11 mouse cellular contexts compared by ENCODE assay signal in genomic region chr10:87448257-87448656, GRCm38 (mm10). TPM values are rescaled to one million over a fixed set of nuclear protein-coding genes. Genes with fewer than 3 reads are reported as not detected.
DNase-seq lines count a peak whose midpoint lies in the region; ATAC-seq lines count a peak whose summit lies in the region.
"Had no signal": no experiment of that assay in that cellular context is flagged by ENCODE, and none has a peak within 500 bp of the region (broad histone marks: within the 10 kb centered on the region; RNA-seq: fewer than 3 reads in every experiment).

No protein-coding gene starts in this region.

- 0 out of 2 replicates have a peak, but pooled peaks cover 3% of the 10 kb centered on the region for H3K27me3 ChIP-seq in embryonic facial prominence, embryonic 10.5 days (replicated peaks; ENCODE audit: low read depth, poor library complexity, severe bottlenecking)
- H3K27me3 ChIP-seq in forebrain, embryonic 11.5 days (ENCODE audit: control insufficient read depth, insufficient read depth, low read length), result no peaks in the 10 kb centered on the region
- H3K27me3 ChIP-seq in hindbrain, embryonic 14.5 days (ENCODE audit: control insufficient read depth, insufficient read depth, low read length), result no peaks in the 10 kb centered on the region
- H3K27me3 ChIP-seq in midbrain, embryonic 13.5 days, result no peaks in the 10 kb centered on the region
- H3K27me3 ChIP-seq: heart, embryonic 12.5 days; megakaryocyte, embryonic 14.5 days had no signal

- WGBS in embryonic facial prominence, embryonic 10.5 days, result 45% methylated on average over 5 of the region's 5 CpGs
- WGBS in forebrain, embryonic 11.5 days, result 20% methylated on average over 5 of the region's 5 CpGs
- 27% methylated on average over 5 of the region's 5 CpGs for WGBS in hindbrain, embryonic 14.5 days
- 14% methylated on average over 5 of the region's 5 CpGs for WGBS in midbrain, embryonic 13.5 days

- peak overlapping the region; percentile 75 for H3K27ac ChIP-seq in embryonic facial prominence, embryonic 10.5 days (replicated peaks)
- peak overlapping the region; percentile 79 for H3K27ac ChIP-seq in forebrain, embryonic 11.5 days (ENCODE audit: low read depth, low read length)
- peak overlapping the region; percentile 43; the same call in 1 of the 2 replicates for H3K27ac ChIP-seq in hindbrain, embryonic 14.5 days
- H3K27ac ChIP-seq in midbrain, embryonic 13.5 days, result peak overlapping the region; percentile 75

- ATAC-seq in forebrain, embryonic 11.5 days (replicated peaks; ENCODE audit: low FRiP score), result peak; percentile 13; the same call in 1 of the 2 replicates
- no peak for ATAC-seq in hindbrain, embryonic 14.5 days (ENCODE audit: low FRiP score)
- ATAC-seq in midbrain, embryonic 13.5 days, result no peak; the same call in 1 of the 2 replicates

- no peaks in the 10 kb centered on the region for H3K36me3 ChIP-seq in embryonic facial prominence, embryonic 10.5 days (replicated peaks)
- H3K36me3 ChIP-seq in forebrain, embryonic 11.5 days (ENCODE audit: control insufficient read depth, insufficient read depth, low read length), result no peaks in the 10 kb centered on the region
- H3K36me3 ChIP-seq in hindbrain, embryonic 14.5 days (replicated peaks; ENCODE audit: control insufficient read depth, insufficient read depth), result no peaks in the 10 kb centered on the region
- no peaks in the 10 kb centered on the region for H3K36me3 ChIP-seq in midbrain, embryonic 13.5 days
- H3K36me3 ChIP-seq: heart, embryonic 12.5 days had no signal

- peaks cover 24% of the 10 kb centered on the region for H3K4me1 ChIP-seq in embryonic facial prominence, embryonic 10.5 days
- peaks cover 11% of the 10 kb centered on the region for H3K4me1 ChIP-seq in forebrain, embryonic 11.5 days (replicated peaks; ENCODE audit: control insufficient read depth, insufficient read depth, low read length)
- peaks cover 12% of the 10 kb centered on the region for H3K4me1 ChIP-seq in hindbrain, embryonic 14.5 days (replicated peaks; ENCODE audit: control insufficient read depth, insufficient read depth, low read length)
- H3K4me1 ChIP-seq in midbrain, embryonic 13.5 days (replicated peaks), result peaks cover 35% of the 10 kb centered on the region
- H3K4me1 ChIP-seq: heart, embryonic 12.5 days; megakaryocyte, embryonic 14.5 days had no signal

- no peaks in the 10 kb centered on the region for H3K9me3 ChIP-seq in embryonic facial prominence, embryonic 10.5 days
- no peaks in the 10 kb centered on the region; the same call in 1 of the 2 replicates for H3K9me3 ChIP-seq in forebrain, embryonic 11.5 days (ENCODE audit: control insufficient read depth, low read length)
- H3K9me3 ChIP-seq in hindbrain, embryonic 14.5 days (ENCODE audit: control insufficient read depth, low read length), result no peaks in the 10 kb centered on the region
- no peaks in the 10 kb centered on the region for H3K9me3 ChIP-seq in midbrain, embryonic 13.5 days
- H3K9me3 ChIP-seq: heart, embryonic 12.5 days had no signal

- DNase-seq in embryonic facial prominence, embryonic 10.5 days (ENCODE audit: low spot score), result no peak
- peak; percentile 54 for DNase-seq in forebrain, embryonic 11.5 days (ENCODE audit: low spot score)
- DNase-seq in hindbrain, embryonic 14.5 days (ENCODE audit: low spot score), result no peak
- DNase-seq in thymus, postnatal 36 days, result no peak
- no peak for DNase-seq in spleen, adult 12 weeks (ENCODE audit: low spot score)
- DNase-seq in spleen, postnatal 36 days (ENCODE audit: low spot score in 2 of 2), result no peak
- DNase-seq: liver had no signal

- peak overlapping the region; percentile 34 for H3K4me2 ChIP-seq in forebrain, embryonic 11.5 days (ENCODE audit: low read depth, low read length, severe bottlenecking)
- peak overlapping the region; percentile 38 for H3K4me2 ChIP-seq in hindbrain, embryonic 14.5 days (replicated peaks)
- peak overlapping the region; percentile 32 for H3K4me2 ChIP-seq in midbrain, embryonic 13.5 days (replicated peaks)

- H3K9ac ChIP-seq in forebrain, embryonic 11.5 days (ENCODE audit: low read length), result no peak overlapping the region
- H3K9ac ChIP-seq in hindbrain, embryonic 14.5 days, result no peak overlapping the region
- no peak overlapping the region for H3K9ac ChIP-seq in midbrain, embryonic 13.5 days (replicated peaks)
- H3K9ac ChIP-seq: heart, embryonic 12.5 days; lung, embryonic 14.5 days had no signal

- peak overlapping the region; percentile 39; the same call in 1 of the 2 replicates for H3K4me3 ChIP-seq in embryonic facial prominence, embryonic 10.5 days
- no peak overlapping the region for H3K4me3 ChIP-seq in forebrain, embryonic 11.5 days (ENCODE audit: low read depth, low read length)
- no peak overlapping the region for H3K4me3 ChIP-seq in hindbrain, embryonic 14.5 days (replicated peaks; ENCODE audit: low read length)
- H3K4me3 ChIP-seq in midbrain, embryonic 13.5 days (replicated peaks), result no peak overlapping the region
- H3K4me3 ChIP-seq: heart, embryonic 12.5 days; megakaryocyte, embryonic 14.5 days had no signal

RNA-seq across cellular contexts. Expression of gene Ascl1, which starts 45.2 kb away (rescaled TPM):
- 4.8 and 5.7 TPM in 2 replicates for polyA plus RNA-seq in embryonic facial prominence, embryonic 10.5 days (2016; fragmentation: Nextera tagmentation; extraction: Ambion mirVana)
- polyA plus RNA-seq in forebrain, embryonic 11.5 days (2014; fragmentation: Nextera tagmentation; extraction: Ambion mirVana), result 60.6 and 69.9 TPM in 2 replicates
- 9.3 and 13.5 TPM in 2 replicates for polyA plus RNA-seq in hindbrain, embryonic 14.5 days (2014; fragmentation: Nextera tagmentation; extraction: Ambion mirVana)
- polyA plus RNA-seq in midbrain, embryonic 13.5 days (2015; fragmentation: Nextera tagmentation; extraction: Ambion mirVana), result 33.3 and 53.1 TPM in 2 replicates
